ENCODE assay signal across 22 mouse cellular contexts in the genomic region with DNA sequence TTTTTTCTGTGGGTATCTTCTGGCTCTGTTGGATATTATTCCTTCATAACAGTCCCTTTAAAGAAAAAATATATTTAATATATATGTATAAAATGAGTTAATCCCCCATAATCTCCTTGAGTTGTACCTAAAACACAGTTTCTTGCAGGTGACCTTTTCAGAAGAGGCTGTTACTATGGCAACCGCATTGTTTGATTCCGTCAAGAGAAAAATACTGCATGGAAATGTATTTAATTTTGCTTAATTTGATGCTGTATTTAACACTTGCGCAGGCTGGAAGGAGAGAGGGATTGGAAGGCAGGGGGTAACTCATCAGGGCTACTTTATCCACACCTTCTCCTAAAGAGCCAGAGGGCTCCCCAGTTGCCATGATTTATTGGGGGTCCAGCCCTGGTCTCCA.
DNase-seq lines count a peak whose midpoint lies in the region; ATAC-seq and TF ChIP-seq lines count a peak whose summit lies in the region.
"Had no signal": no experiment of that assay in that cellular context is flagged by ENCODE, and none has a peak within 500 bp of the region (broad histone marks: within the 10 kb centered on the region; RNA-seq: fewer than 3 reads in every experiment).

No protein-coding gene starts in this region.

- DNase-seq in hindbrain, embryonic 10.5 days (ENCODE audit: low spot score), result no peak
- peak; percentile 53 for DNase-seq in hindbrain, postnatal 0 days (ENCODE audit: low spot score)
- DNase-seq in adrenal gland, postnatal 36 days, result no peak
- no peak for DNase-seq in cerebellum, adult 9-11 months
- no peak for DNase-seq in cerebellum, adult 18-20 months
- DNase-seq: adrenal gland, postnatal 14 days; cerebellum, adult 2 months; gastrocnemius, postnatal 14 days; heart, adult 18-20 months; kidney, adult 11 months; lung, postnatal 4 days; right cerebral cortex, adult 18-20 months; thymus, postnatal 36 days had no signal

- H3K4me1 ChIP-seq in hindbrain, embryonic 13.5 days (replicated peaks), result peaks cover 30% of the 10 kb centered on the region
- H3K4me1 ChIP-seq in hindbrain, embryonic 10.5 days (replicated peaks), result 0 out of 2 replicates have a peak, but pooled peaks cover 14% of the 10 kb centered on the region
- H3K4me1 ChIP-seq in neural tube, embryonic 13.5 days (replicated peaks), result peaks cover 40% of the 10 kb centered on the region
- H3K4me1 ChIP-seq in neural tube, embryonic 15.5 days, result peaks cover 27% of the 10 kb centered on the region
- no peaks in the 10 kb centered on the region for H3K4me1 ChIP-seq in hindbrain, postnatal 0 days (ENCODE audit: insufficient read depth, low read length)
- H3K4me1 ChIP-seq: heart, embryonic 15.5 days had no signal

- WGBS in hindbrain, embryonic 13.5 days, result 66% methylated on average over 3 of the region's 3 CpGs
- 89% methylated on average over 3 of the region's 3 CpGs for WGBS in hindbrain, embryonic 10.5 days
- 73% methylated on average over 3 of the region's 3 CpGs for WGBS in neural tube, embryonic 13.5 days
- 62% methylated on average over 3 of the region's 3 CpGs for WGBS in neural tube, embryonic 15.5 days
- 69% methylated on average over 3 of the region's 3 CpGs for WGBS in hindbrain, postnatal 0 days

- H3K27ac ChIP-seq in hindbrain, embryonic 13.5 days, result peak overlapping the region; percentile 18; the same call in 1 of the 2 replicates
- H3K27ac ChIP-seq in hindbrain, embryonic 10.5 days, result no peak overlapping the region
- 0 out of 2 replicates have a peak overlapping the region, but pooled peaks have one; percentile 10 for H3K27ac ChIP-seq in neural tube, embryonic 13.5 days (replicated peaks)
- no peak overlapping the region for H3K27ac ChIP-seq in neural tube, embryonic 15.5 days (replicated peaks)
- H3K27ac ChIP-seq in hindbrain, postnatal 0 days, result no peak overlapping the region
- H3K27ac ChIP-seq: heart, embryonic 15.5 days; liver, embryonic 14.5 days; lung, embryonic 15.5 days had no signal

- no peak overlapping the region for H3K4me3 ChIP-seq in hindbrain, embryonic 13.5 days
- H3K4me3 ChIP-seq in hindbrain, embryonic 10.5 days, result no peak overlapping the region
- H3K4me3 ChIP-seq in neural tube, embryonic 13.5 days, result no peak overlapping the region
- no peak overlapping the region for H3K4me3 ChIP-seq in neural tube, embryonic 15.5 days (replicated peaks)
- no peak overlapping the region for H3K4me3 ChIP-seq in hindbrain, postnatal 0 days (ENCODE audit: low read length)
- H3K4me3 ChIP-seq: erythroblast, embryonic 14.5 days; heart, embryonic 15.5 days; lung, embryonic 15.5 days had no signal

- H3K9ac ChIP-seq in hindbrain, embryonic 13.5 days, result no peak overlapping the region
- H3K9ac ChIP-seq in neural tube, embryonic 13.5 days, result no peak overlapping the region
- H3K9ac ChIP-seq in neural tube, embryonic 15.5 days (replicated peaks), result no peak overlapping the region
- no peak overlapping the region for H3K9ac ChIP-seq in hindbrain, postnatal 0 days (replicated peaks; ENCODE audit: low read length)
- H3K9ac ChIP-seq: heart, embryonic 15.5 days; liver, embryonic 14.5 days; lung, embryonic 15.5 days had no signal

- TF ChIP-seq CTCF in hindbrain, postnatal 0 days (IDR thresholded peaks at IDR 0.05; ENCODE audit: low read depth), result no peak

- no peaks in the 10 kb centered on the region for H3K36me3 ChIP-seq in hindbrain, embryonic 13.5 days
- peaks cover 18% of the 10 kb centered on the region; the same call in 1 of the 2 replicates for H3K36me3 ChIP-seq in hindbrain, embryonic 10.5 days
- no peaks in the 10 kb centered on the region for H3K36me3 ChIP-seq in neural tube, embryonic 13.5 days
- no peaks in the 10 kb centered on the region for H3K36me3 ChIP-seq in neural tube, embryonic 15.5 days
- no peaks in the 10 kb centered on the region for H3K36me3 ChIP-seq in hindbrain, postnatal 0 days (ENCODE audit: insufficient read depth, low read length)
- H3K36me3 ChIP-seq: G1E; heart, embryonic 15.5 days; lung, embryonic 15.5 days had no signal

- H3K4me2 ChIP-seq in hindbrain, embryonic 13.5 days, result no peak overlapping the region
- no peak overlapping the region for H3K4me2 ChIP-seq in neural tube, embryonic 13.5 days
- no peak overlapping the region for H3K4me2 ChIP-seq in neural tube, embryonic 15.5 days
- H3K4me2 ChIP-seq in hindbrain, postnatal 0 days (ENCODE audit: low read depth, low read length), result no peak overlapping the region
- H3K4me2 ChIP-seq: heart, embryonic 15.5 days; lung, embryonic 15.5 days had no signal

- ATAC-seq in hindbrain, embryonic 13.5 days (ENCODE audit: low FRiP score), result no peak
- no peak for ATAC-seq in neural tube, embryonic 13.5 days (ENCODE audit: low read depth)
- no peak for ATAC-seq in neural tube, embryonic 15.5 days (ENCODE audit: low FRiP score)
- no peak for ATAC-seq in hindbrain, postnatal 0 days
- ATAC-seq: CD4-positive, CD25-positive, alpha-beta regulatory T cell, adult 4 months had no signal

- no peaks in the 10 kb centered on the region for H3K27me3 ChIP-seq in hindbrain, embryonic 13.5 days
- no peaks in the 10 kb centered on the region for H3K27me3 ChIP-seq in hindbrain, embryonic 10.5 days (ENCODE audit: insufficient read depth, poor library complexity, severe bottlenecking)
- no peaks in the 10 kb centered on the region for H3K27me3 ChIP-seq in neural tube, embryonic 13.5 days
- H3K27me3 ChIP-seq in neural tube, embryonic 15.5 days (replicated peaks), result no peaks in the 10 kb centered on the region
- H3K27me3 ChIP-seq in hindbrain, postnatal 0 days (ENCODE audit: insufficient read depth, low read length), result no peaks in the 10 kb centered on the region
- H3K27me3 ChIP-seq: heart, embryonic 15.5 days; lung, embryonic 15.5 days had no signal

- H3K9me3 ChIP-seq in hindbrain, embryonic 13.5 days, result no peaks in the 10 kb centered on the region
- peaks cover 4% of the 10 kb centered on the region; the same call in 1 of the 2 replicates for H3K9me3 ChIP-seq in hindbrain, embryonic 10.5 days
- no peaks in the 10 kb centered on the region for H3K9me3 ChIP-seq in neural tube, embryonic 13.5 days
- H3K9me3 ChIP-seq in neural tube, embryonic 15.5 days (replicated peaks), result no peaks in the 10 kb centered on the region
- no peaks in the 10 kb centered on the region for H3K9me3 ChIP-seq in hindbrain, postnatal 0 days (ENCODE audit: low read length)
- H3K9me3 ChIP-seq: G1E; heart, embryonic 15.5 days; lung, embryonic 15.5 days had no signal

Comparison
In these comparisons a context has a peak if more than half of its experiments do, and no peak if none do; other contexts are left out.
1. H3K27ac ChIP-seq: peak in hindbrain, embryonic 13.5 days (single experiment) and neural tube, embryonic 13.5 days (single experiment); none in hindbrain, embryonic 10.5 days (single experiment), neural tube, embryonic 15.5 days (single experiment) and hindbrain, postnatal 0 days (single experiment).